Mouse (Mus musculus) forebrain, embryonic 13.5 days (tissue): ENCODE measurements around the gene Gatc. TPM values are rescaled to one million over a fixed set of nuclear protein-coding genes. Genes with fewer than 3 reads are reported as not detected.
"Not testable (repeated sequence)": the region's sequence is repeated elsewhere in the genome, so short reads cannot be mapped to it uniquely, and the experiment has no call there.

Experiments used
- ATAC-seq: fragments of 200-750 bp; cut with Nextera tagmentation; 2 replicates; pipeline ENCODE4 v1.8.0; 2017
- H3K27ac ChIP-seq: fragments of 300-500 bp; sonication (generic); 2 replicates; pipeline ENCODE4 v1.5.1; 2015; ENCODE audit warnings: inconsistent platforms, mild to moderate bottlenecking, moderate library complexity
- H3K27me3 ChIP-seq: fragments of 300-500 bp; sonication (generic); 2 replicates; pipeline ENCODE4 v1.6.1; 2015; ENCODE audit warnings: mild to moderate bottlenecking, inconsistent platforms
- H3K36me3 ChIP-seq: fragments of 300-500 bp; sonication (generic); 2 replicates; pipeline ENCODE4 v1.6.1; 2015; ENCODE audit warnings: mild to moderate bottlenecking, inconsistent platforms; ENCODE audit not compliant: poor library complexity, severe bottlenecking
- H3K4me1 ChIP-seq: fragments of 300-500 bp; sonication (generic); 2 replicates; pipeline ENCODE4 v1.6.1; 2015; ENCODE audit warnings: inconsistent platforms
- H3K4me2 ChIP-seq: fragments of 300-500 bp; sonication (generic); 2 replicates; pipeline ENCODE4 v1.6.1; 2015; ENCODE audit warnings: inconsistent platforms, mild to moderate bottlenecking, moderate library complexity
- H3K4me3 ChIP-seq: fragments of 300-500 bp; sonication (generic); 2 replicates; pipeline ENCODE4 v1.5.1; 2015; ENCODE audit warnings: mild to moderate bottlenecking, inconsistent platforms
- H3K9ac ChIP-seq: fragments of 300-500 bp; sonication (generic); 2 replicates; pipeline ENCODE4 v1.6.1; 2015; ENCODE audit warnings: mild to moderate bottlenecking, inconsistent platforms
- H3K9me3 ChIP-seq: fragments of 300-500 bp; sonication (generic); replicated peaks from 2 replicates; pipeline ENCODE4 v1.6.1; 2016; ENCODE audit warnings: inconsistent platforms
- WGBS: fragments of 180-500 bp; shearing (Covaris S2); methylation state at CpG from one replicate; pipeline ENCODE4 v1.1.7; 2015; 5-methylcytosine and 5-hydroxymethylcytosine counted together
- polyA plus RNA-seq: library from polyadenylated mRNA; unstranded; fragments of >200 nt; fragmentation: Nextera tagmentation; extraction: Ambion mirVana; gene quantifications from 2 replicates; pipeline ENCODE4 v1.2.1, GENCODE M21; 2015

Gene Gatc
- polyA plus RNA-seq = 31.8 and 34.1 TPM in 2 replicates

- H3K27me3 ChIP-seq = no peaks in the 10 kb centered on the region
- H3K36me3 ChIP-seq = peaks cover 54% of the 10 kb centered on the region
- under 1% methylated on average over 61 of the region's 62 CpGs for WGBS
- H3K4me3 ChIP-seq = peak within 1 kb of the TSS; percentile 89
- H3K27ac ChIP-seq = peak within 1 kb of the TSS; percentile 78
- no peaks in the 10 kb centered on the region for H3K9me3 ChIP-seq
- H3K9ac ChIP-seq = peak within 1 kb of the TSS; percentile 93
- ATAC-seq = peak; percentile 92
- peak within 1 kb of the TSS; percentile 74 for H3K4me2 ChIP-seq
- peaks cover 25% of the 10 kb centered on the region for H3K4me1 ChIP-seq
Measured at GRCm38 (mm10) chr5:115340577-115341313, at the start of gene Gatc, which contains the start of gene Triap1. Gatc (minus strand) TSS chr5:115341178. Triap1 (plus strand) TSS chr5:115341225.

- not testable (repeated sequence) for H3K9ac ChIP-seq, H3K4me2 ChIP-seq, ATAC-seq, H3K4me1 ChIP-seq, H3K9me3 ChIP-seq, H3K27ac ChIP-seq, H3K27me3 ChIP-seq, H3K4me3 ChIP-seq, H3K36me3 ChIP-seq
- 83% methylated on average over 2 of the region's 2 CpGs for WGBS
Measured at GRCm38 (mm10) chr5:115378882-115379281, 37.9 kb upstream of the Gatc start.

DNA sequence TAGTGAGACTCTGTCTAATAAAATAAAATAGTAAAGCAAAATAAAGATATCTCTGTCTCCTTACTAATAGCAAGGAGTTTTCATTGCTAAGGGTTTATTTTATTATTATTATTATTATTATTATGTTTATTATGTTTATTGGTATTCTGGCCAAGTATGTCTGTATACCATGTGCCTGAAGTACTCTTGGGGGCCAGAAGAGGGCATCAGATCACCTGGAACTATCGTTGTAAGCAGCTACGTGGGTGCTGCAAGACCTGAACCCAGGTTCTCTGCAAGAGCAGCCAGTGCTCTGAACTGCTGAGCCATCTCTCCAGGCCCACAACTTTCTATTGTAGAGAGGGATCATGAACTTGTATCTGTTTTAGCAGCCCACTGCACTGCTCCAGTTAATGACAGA lies 34.5 kb upstream of the Gatc start:
- Histone ChIP-seq H3K36me3 (no peaks in the 10 kb centered on the region), H3K27me3 (no peaks in the 10 kb centered on the region), H3K4me2 (no peak overlapping the region), H3K27ac (no peak overlapping the region), H3K9me3 (no peaks in the 10 kb centered on the region), H3K9ac (no peak overlapping the region), H3K4me1 (peaks cover 19% of the 10 kb centered on the region), H3K4me3 (no peak overlapping the region)
- WGBS = 88% methylated on average over 2 of the region's 2 CpGs
- ATAC-seq = no peak

- peak overlapping the region; percentile 85 for H3K27ac ChIP-seq
- H3K4me1 ChIP-seq = peaks cover 19% of the 10 kb centered on the region
- peak overlapping the region; percentile 57 for H3K4me2 ChIP-seq
- no peaks in the 10 kb centered on the region for H3K36me3 ChIP-seq
- H3K9me3 ChIP-seq = no peaks in the 10 kb centered on the region
- no peaks in the 10 kb centered on the region for H3K27me3 ChIP-seq
- no peak for ATAC-seq
- peak overlapping the region; percentile 48 for H3K9ac ChIP-seq
- 6% methylated on average over 11 of the region's 11 CpGs for WGBS
- H3K4me3 ChIP-seq = peak overlapping the region; percentile 28
Measured at GRCm38 (mm10) chr5:115374204-115374820, 33.3 kb upstream of the Gatc start.

GRCm38 (mm10) chr5:115373441-115374203 lies 32.6 kb upstream of the Gatc start:
- Histone ChIP-seq H3K27ac (peak overlapping the region; percentile 85), H3K36me3 (no peaks in the 10 kb centered on the region), H3K4me1 (peaks cover 19% of the 10 kb centered on the region), H3K4me3 (peak overlapping the region; percentile 28), H3K4me2 (peak overlapping the region; percentile 57), H3K9me3 (no peaks in the 10 kb centered on the region), H3K27me3 (no peaks in the 10 kb centered on the region), H3K9ac (peak overlapping the region; percentile 48)
- 3% methylated on average over 26 of the region's 26 CpGs for WGBS
- peak; percentile 90 for ATAC-seq

GRCm38 (mm10) chr5:115371736-115372135 lies 30.8 kb upstream of the Gatc start:
- Histone ChIP-seq H3K4me2 (no peak overlapping the region), H3K4me3 (no peak overlapping the region), H3K9me3 (no peaks in the 10 kb centered on the region), H3K4me1 (peaks cover 19% of the 10 kb centered on the region), H3K27me3 (no peaks in the 10 kb centered on the region), H3K27ac (no peak overlapping the region), H3K9ac (no peak overlapping the region), H3K36me3 (no peaks in the 10 kb centered on the region)
- no peak for ATAC-seq
- WGBS = 72% methylated on average over 9 of the region's 9 CpGs

GRCm38 (mm10) chr5:115364782-115365181 lies 23.8 kb upstream of the Gatc start:
- no peak for ATAC-seq
- peaks cover 9% of the 10 kb centered on the region; the same call in 1 of the 2 replicates for H3K4me1 ChIP-seq
- WGBS = 92% methylated on average over 4 of the region's 4 CpGs
- no peaks in the 10 kb centered on the region for H3K27me3 ChIP-seq
- H3K27ac ChIP-seq = no peak overlapping the region
- H3K4me3 ChIP-seq = no peak overlapping the region
- no peak overlapping the region for H3K9ac ChIP-seq
- no peaks in the 10 kb centered on the region for H3K36me3 ChIP-seq
- no peaks in the 10 kb centered on the region for H3K9me3 ChIP-seq
- H3K4me2 ChIP-seq = no peak overlapping the region

GRCm38 (mm10) chr5:115362819-115363714 lies 22.1 kb upstream of the Gatc start:
- Histone ChIP-seq H3K9ac (no peak overlapping the region), H3K36me3 (no peaks in the 10 kb centered on the region), H3K4me3 (no peak overlapping the region), H3K27ac (peak overlapping the region; percentile 32), H3K4me2 (peak overlapping the region; percentile 7; the same call in 1 of the 2 replicates), H3K9me3 (no peaks in the 10 kb centered on the region), H3K27me3 (no peaks in the 10 kb centered on the region), H3K4me1 (peaks cover 9% of the 10 kb centered on the region; the same call in 1 of the 2 replicates)
- WGBS = 25% methylated on average over 19 of the region's 19 CpGs
- no peak for ATAC-seq

DNA sequence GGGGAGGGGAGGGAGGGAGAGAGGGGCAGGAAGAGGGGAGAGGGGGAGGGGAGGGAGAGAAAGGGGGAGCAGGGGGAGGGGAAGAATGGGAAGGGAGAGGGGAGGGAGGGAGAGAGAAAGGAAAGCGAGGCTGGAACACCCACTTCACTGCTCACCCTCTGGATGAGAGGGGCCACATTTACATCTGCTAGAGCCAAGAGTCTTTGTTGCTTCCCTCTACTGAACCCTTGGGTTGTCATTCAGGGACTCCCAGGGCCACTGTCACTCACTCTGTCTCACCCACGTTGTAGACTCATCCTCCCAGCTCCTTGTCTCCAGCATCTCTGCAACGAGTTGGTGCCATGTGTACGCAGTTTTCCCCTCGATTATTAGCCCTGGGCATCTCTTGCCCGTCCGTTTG lies 21.2 kb upstream of the Gatc start:
- no peak for ATAC-seq
- Histone ChIP-seq H3K36me3 (no peaks in the 10 kb centered on the region), H3K9ac (no peak overlapping the region), H3K4me3 (no peak overlapping the region), H3K9me3 (no peaks in the 10 kb centered on the region), H3K4me1 (peaks cover 9% of the 10 kb centered on the region; the same call in 1 of the 2 replicates), H3K4me2 (no peak overlapping the region), H3K27ac (no peak overlapping the region), H3K27me3 (no peaks in the 10 kb centered on the region)
- 42% methylated on average over 7 of the region's 7 CpGs for WGBS

DNA sequence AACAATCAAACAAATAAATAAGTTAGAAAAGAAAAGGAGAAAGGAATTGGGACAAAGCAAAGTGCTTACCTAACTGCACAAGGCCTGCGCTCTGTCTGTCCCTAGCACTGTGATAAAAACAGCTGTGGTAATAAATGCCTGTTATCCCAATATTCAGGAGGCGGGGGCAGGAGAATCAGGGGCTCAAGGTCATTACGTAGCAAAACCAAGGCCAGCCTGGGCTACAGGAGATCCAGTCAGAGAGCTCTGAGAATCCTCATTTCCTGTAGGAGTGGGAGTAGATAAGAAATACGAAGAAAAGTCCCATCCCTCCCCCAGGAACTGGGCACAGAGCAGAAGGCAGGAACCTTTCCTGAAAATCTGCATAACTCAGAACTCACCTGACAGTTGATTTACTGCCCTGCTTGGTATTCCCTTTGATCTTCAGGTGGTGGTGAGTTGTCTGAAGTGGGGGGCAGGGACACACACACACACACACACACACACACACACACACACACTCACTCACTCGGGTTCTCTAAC lies 18.9 kb upstream of the Gatc start:
- 67% methylated on average over 5 of the region's 5 CpGs for WGBS
- H3K27me3 ChIP-seq = no peaks in the 10 kb centered on the region
- no peak overlapping the region; the same call in 1 of the 2 replicates for H3K27ac ChIP-seq
- ATAC-seq = no peak
- H3K4me2 ChIP-seq = no peak overlapping the region
- no peak overlapping the region for H3K9ac ChIP-seq
- peaks cover 9% of the 10 kb centered on the region; the same call in 1 of the 2 replicates for H3K4me1 ChIP-seq
- no peaks in the 10 kb centered on the region for H3K36me3 ChIP-seq
- H3K4me3 ChIP-seq = no peak overlapping the region
- H3K9me3 ChIP-seq = no peaks in the 10 kb centered on the region

DNA sequence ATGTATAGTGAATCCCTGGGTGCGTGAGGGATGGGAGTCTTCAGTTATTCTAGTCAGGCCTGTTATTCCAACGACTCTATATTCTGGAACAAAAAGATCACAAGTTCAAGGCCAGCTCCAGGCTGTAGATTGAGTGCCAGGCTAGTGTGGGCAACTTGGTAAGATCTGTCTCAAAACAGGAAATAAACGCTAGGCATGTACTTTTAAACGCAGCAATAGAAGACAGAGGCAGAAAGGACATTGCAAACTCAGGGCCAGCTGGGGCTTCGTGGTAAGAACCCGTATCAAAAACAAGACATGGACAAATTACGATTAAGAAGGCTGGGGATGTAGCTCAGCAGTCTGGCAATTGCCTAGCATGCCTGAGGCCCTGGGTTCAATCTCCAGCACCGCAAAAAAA lies 18.5 kb upstream of the Gatc start:
- Histone ChIP-seq H3K4me1 (peaks cover 9% of the 10 kb centered on the region; the same call in 1 of the 2 replicates), H3K27ac (no peak overlapping the region), H3K4me3 (no peak overlapping the region), H3K36me3 (no peaks in the 10 kb centered on the region), H3K27me3 (no peaks in the 10 kb centered on the region), H3K4me2 (no peak overlapping the region), H3K9ac (no peak overlapping the region), H3K9me3 (no peaks in the 10 kb centered on the region)
- ATAC-seq = no peak
- 86% methylated on average over 8 of the region's 8 CpGs for WGBS
